8 mouse cellular contexts compared by ENCODE assay signal in the genomic region with DNA sequence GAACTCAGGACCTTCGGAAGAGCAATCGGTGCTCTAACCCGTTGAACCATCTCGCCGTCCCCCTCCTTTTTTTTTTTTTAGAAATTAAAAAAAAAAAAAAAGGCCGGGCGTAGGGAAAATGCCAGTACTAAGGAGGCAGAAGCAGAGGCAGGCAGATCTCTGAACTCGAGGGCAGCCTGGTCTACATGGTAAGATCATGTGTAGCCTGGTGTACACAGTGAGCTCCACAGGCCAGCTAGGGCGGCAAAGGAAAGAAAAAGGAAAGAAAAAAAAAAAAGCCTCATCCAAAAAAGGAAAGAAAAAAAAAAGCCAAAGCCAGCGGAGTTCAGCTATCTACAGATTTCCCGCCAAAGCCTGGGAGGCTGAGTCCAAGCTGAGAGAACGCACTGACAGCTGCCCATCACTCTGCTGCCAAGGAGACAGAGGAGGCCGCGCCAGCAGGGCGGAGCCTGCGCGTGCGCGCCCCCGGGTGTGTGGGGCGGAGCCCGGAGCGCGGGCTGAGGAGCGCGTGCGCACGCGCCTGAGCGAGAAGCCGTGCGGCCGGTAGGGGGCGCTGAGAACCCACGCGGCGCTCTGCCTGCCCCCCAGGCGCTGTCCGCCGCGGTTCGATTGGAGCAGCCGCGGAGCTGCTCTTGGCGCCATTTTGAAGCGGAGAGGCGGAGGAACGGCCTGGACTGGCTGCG. TPM values are rescaled to one million over a fixed set of nuclear protein-coding genes. Genes with fewer than 3 reads are reported as not detected.
DNase-seq lines count a peak whose midpoint lies in the region; ATAC-seq and TF ChIP-seq lines count a peak whose summit lies in the region.

Gene Pds5b (plus strand): TSS at position 587 of the 683 bp plus-strand sequence.

- ATAC-seq in forebrain, embryonic 12.5 days (ENCODE audit: low FRiP score): peak; percentile 96
- ATAC-seq in heart, postnatal 0 days (ENCODE audit: insufficient read depth, low read depth): peak; percentile 96
- ATAC-seq in liver, embryonic 16.5 days (ENCODE audit: low read depth): peak; percentile 94
- ATAC-seq in neural tube, embryonic 13.5 days (ENCODE audit: low read depth): peak; percentile 96

- H3K4me3 ChIP-seq in E14TG2a.4 (replicated peaks; ENCODE audit: low read length): peak within 1 kb of the TSS; percentile 88
- peak within 1 kb of the TSS; percentile 88 for H3K4me3 ChIP-seq in forebrain, embryonic 12.5 days (replicated peaks)
- H3K4me3 ChIP-seq in heart, postnatal 0 days (ENCODE audit: low read depth, low read length): peak within 1 kb of the TSS; percentile 94
- peak within 1 kb of the TSS; percentile 96 for H3K4me3 ChIP-seq in liver, embryonic 16.5 days (ENCODE audit: low read depth, low read length)
- H3K4me3 ChIP-seq in neural tube, embryonic 13.5 days: peak within 1 kb of the TSS; percentile 93
- H3K4me3 ChIP-seq in testis, adult 2 months (ENCODE audit: control insufficient read depth, low read depth, low read length): peak within 1 kb of the TSS; percentile 94

- H3K27me3 ChIP-seq in E14TG2a.4 (ENCODE audit: insufficient read depth, low read length): peaks cover 9% of the 10 kb centered on the region
- H3K27me3 ChIP-seq in forebrain, embryonic 12.5 days: no peaks in the 10 kb centered on the region
- H3K27me3 ChIP-seq in heart, postnatal 0 days (ENCODE audit: control insufficient read depth, insufficient read depth, low read length): no peaks in the 10 kb centered on the region
- no peaks in the 10 kb centered on the region for H3K27me3 ChIP-seq in liver, embryonic 16.5 days (ENCODE audit: control insufficient read depth, insufficient read depth, low read depth, low read length)
- H3K27me3 ChIP-seq in neural tube, embryonic 13.5 days: no peaks in the 10 kb centered on the region
- H3K27me3 ChIP-seq in testis, adult 2 months (ENCODE audit: control insufficient read depth, insufficient read depth, low read length): no peaks in the 10 kb centered on the region

- no peak for TF ChIP-seq EP300 in heart, postnatal 0 days (IDR thresholded peaks at IDR 0.05; ENCODE audit: low read depth)

- H3K27ac ChIP-seq in forebrain, embryonic 12.5 days: peak within 1 kb of the TSS; percentile 97
- H3K27ac ChIP-seq in heart, postnatal 0 days (ENCODE audit: low read depth): peak within 1 kb of the TSS; percentile 92
- peak within 1 kb of the TSS; percentile 86 for H3K27ac ChIP-seq in liver, embryonic 16.5 days (ENCODE audit: low read length)
- peak within 1 kb of the TSS; percentile 96 for H3K27ac ChIP-seq in neural tube, embryonic 13.5 days (replicated peaks)
- H3K27ac ChIP-seq in testis, adult 2 months (ENCODE audit: control insufficient read depth, insufficient read depth, low read depth, low read length): peak within 1 kb of the TSS; percentile 79

- no peak for TF ChIP-seq CTCF in E14TG2a.4 (conservative IDR thresholded peaks at IDR 0.05; ENCODE audit: low read length)
- TF ChIP-seq CTCF in heart, postnatal 0 days (IDR thresholded peaks at IDR 0.05; ENCODE audit: low read depth): peak; percentile 83
- peak; percentile 90; the same call in 1 of the 2 replicates for TF ChIP-seq CTCF in testis, adult 2 months (IDR thresholded peaks at IDR 0.05; ENCODE audit: control insufficient read depth, insufficient read depth, insufficient replicate concordance, low read depth, low read length)

- peaks cover 22% of the 10 kb centered on the region for H3K4me1 ChIP-seq in E14TG2a.4 (replicated peaks; ENCODE audit: low read depth, low read length)
- H3K4me1 ChIP-seq in forebrain, embryonic 12.5 days: peaks cover 21% of the 10 kb centered on the region
- no peaks in the 10 kb centered on the region for H3K4me1 ChIP-seq in heart, postnatal 0 days (ENCODE audit: control insufficient read depth, insufficient read depth)
- H3K4me1 ChIP-seq in liver, embryonic 16.5 days (ENCODE audit: control insufficient read depth, low read depth, low read length): peaks cover 13% of the 10 kb centered on the region
- H3K4me1 ChIP-seq in neural tube, embryonic 13.5 days (replicated peaks): peaks cover 24% of the 10 kb centered on the region
- H3K4me1 ChIP-seq in testis, adult 2 months (ENCODE audit: control insufficient read depth, insufficient read depth, low read length): peaks cover 5% of the 10 kb centered on the region

- H3K4me2 ChIP-seq in forebrain, embryonic 12.5 days: peak within 1 kb of the TSS; percentile 59
- peak within 1 kb of the TSS; percentile 70 for H3K4me2 ChIP-seq in heart, postnatal 0 days (ENCODE audit: low read depth, low read length)
- peak within 1 kb of the TSS; percentile 63 for H3K4me2 ChIP-seq in liver, embryonic 16.5 days (ENCODE audit: low read depth, low read length)
- H3K4me2 ChIP-seq in neural tube, embryonic 13.5 days: peak within 1 kb of the TSS; percentile 66

- peak; percentile 95 for DNase-seq in c-Kit-positive CD71-positive TER-119-positive erythroid progenitor cells, embryonic 14.5 days (ENCODE audit: low spot score)
- DNase-seq in heart, postnatal 0 days (ENCODE audit: low spot score): peak; percentile 97
- peak; percentile 96 to 97 for DNase-seq in kidney, postnatal 4 days

- TF ChIP-seq POLR2A in testis, adult 2 months (IDR thresholded peaks at IDR 0.05; ENCODE audit: control insufficient read depth, low read depth, low read length): peak; percentile 45

- peak within 1 kb of the TSS; percentile 94 for H3K9ac ChIP-seq in forebrain, embryonic 12.5 days
- peak within 1 kb of the TSS; percentile 93 for H3K9ac ChIP-seq in heart, postnatal 0 days (replicated peaks; ENCODE audit: low read depth, low read length)
- peak within 1 kb of the TSS; percentile 97 for H3K9ac ChIP-seq in liver, embryonic 16.5 days (ENCODE audit: low read depth, low read length)
- H3K9ac ChIP-seq in neural tube, embryonic 13.5 days: peak within 1 kb of the TSS; percentile 96

- H3K9me3 ChIP-seq in E14TG2a.4 (ENCODE audit: low read length): no peaks in the 10 kb centered on the region
- H3K9me3 ChIP-seq in forebrain, embryonic 12.5 days: no peaks in the 10 kb centered on the region
- no peaks in the 10 kb centered on the region for H3K9me3 ChIP-seq in heart, postnatal 0 days (replicated peaks; ENCODE audit: control insufficient read depth, low read length)
- no peaks in the 10 kb centered on the region for H3K9me3 ChIP-seq in liver, embryonic 16.5 days (replicated peaks; ENCODE audit: control insufficient read depth, low read length)
- no peaks in the 10 kb centered on the region for H3K9me3 ChIP-seq in neural tube, embryonic 13.5 days

- H3K36me3 ChIP-seq in E14TG2a.4 (ENCODE audit: insufficient read depth, low read length): no peaks in the 10 kb centered on the region
- no peaks in the 10 kb centered on the region for H3K36me3 ChIP-seq in forebrain, embryonic 12.5 days (replicated peaks)
- no peaks in the 10 kb centered on the region for H3K36me3 ChIP-seq in heart, postnatal 0 days (replicated peaks; ENCODE audit: control insufficient read depth, insufficient read depth, low read length)
- no peaks in the 10 kb centered on the region for H3K36me3 ChIP-seq in liver, embryonic 16.5 days (ENCODE audit: control insufficient read depth, insufficient read depth)
- H3K36me3 ChIP-seq in neural tube, embryonic 13.5 days: no peaks in the 10 kb centered on the region
- H3K36me3 ChIP-seq in testis, adult 2 months (ENCODE audit: control insufficient read depth, insufficient read depth, low read length): no peaks in the 10 kb centered on the region

- WGBS in forebrain, embryonic 12.5 days: 14% methylated on average over 49 of the region's 49 CpGs
- WGBS in heart, postnatal 0 days: 15% methylated on average over 43 of the region's 49 CpGs
- WGBS in liver, embryonic 16.5 days (ENCODE audit: insufficient replicate concordance): 11% methylated on average over 48 of the region's 49 CpGs
- WGBS in neural tube, embryonic 13.5 days: 16% methylated on average over 40 of the region's 49 CpGs

RNA-seq across cellular contexts. Expression of gene Pds5b, which starts in this region (rescaled TPM):
- 46.2 and 47.4 TPM in 2 replicates for polyA plus RNA-seq in forebrain, embryonic 12.5 days (2016; fragmentation: Nextera tagmentation; extraction: Ambion mirVana)
- 16.3 and 24.2 TPM in 2 replicates for total RNA-seq in heart, postnatal 0 days (2014; rRNA removed; ENCODE audit: low replicate concordance)
- polyA plus RNA-seq in heart, postnatal 0 days (2015; fragmentation: Nextera tagmentation; extraction: Ambion mirVana): 8.0 and 8.1 TPM in 2 replicates
- polyA plus RNA-seq in liver, embryonic 16.5 days (2015; fragmentation: Nextera tagmentation; extraction: Ambion mirVana): 8.5 and 9.2 TPM in 2 replicates
- polyA plus RNA-seq in neural tube, embryonic 13.5 days (2015; fragmentation: Nextera tagmentation; extraction: Ambion mirVana): 28.7 and 30.9 TPM in 2 replicates
- polyA plus RNA-seq in testis, adult 2 months (2012; rRNA removed): 4.9 and 5.6 TPM in 2 replicates

Comparison
In these comparisons a context has a peak if more than half of its experiments do, and no peak if none do; other contexts are left out.
1. Peak in every context shown above with its lines: DNase-seq, ATAC-seq, H3K4me3 ChIP-seq and H3K27ac ChIP-seq.